Mouse (Mus musculus): ENCODE measurements around the gene Plekhh2.

DNA sequence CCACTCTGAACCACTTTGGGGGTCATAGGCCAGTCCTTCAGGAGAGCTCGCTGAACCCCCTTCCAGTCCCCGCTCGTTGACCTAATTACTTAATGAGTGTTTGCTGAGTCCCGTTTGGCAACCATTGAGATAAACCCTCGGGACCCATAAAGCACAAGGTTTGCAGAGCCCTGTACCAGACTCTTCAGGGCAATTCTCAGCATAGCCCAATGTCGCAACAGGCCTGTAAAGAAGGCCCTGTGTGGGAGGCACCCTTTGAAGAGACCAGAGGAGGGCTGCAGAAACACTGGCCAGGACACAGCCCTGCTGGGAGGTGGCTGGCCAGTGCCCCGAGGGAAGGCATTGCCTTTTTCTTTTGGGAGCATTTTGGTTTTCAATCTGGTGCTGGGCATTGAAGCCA lies 100.3 kb downstream of the Plekhh2 start:
- no peak for TF ChIP-seq CTCF (conservative IDR thresholded peaks at IDR 0.05; ENCODE audit: low read length)
- TF ChIP-seq NANOG (IDR thresholded peaks at IDR 0.05; ENCODE audit: borderline replicate concordance, low read length): no peak
